Mouse (Mus musculus) CD4-positive, CD25-positive, alpha-beta regulatory T cell, adult 4 months (primary cell): ENCODE measurements around the gene Stc2. TPM values are rescaled to one million over a fixed set of nuclear protein-coding genes. Genes with fewer than 3 reads are reported as not detected.

Source experiments
- ATAC-seq: one replicate; pipeline ENCODE4 v1.8.0; 2017
- polyA plus RNA-seq, 2 experiments: library from polyadenylated mRNA; unstranded; fragments of 100-300 nt; shearing (Covaris generic); gene quantifications; one replicate each; pipeline ENCODE4 v1.2.1; 2017

Gene Stc2
- polyA plus RNA-seq, 2 experiments from 2014 or later = 0.16 to 1.7 TPM

GRCm38 (mm10) chr11:31365981-31366380 lies 3.9 kb downstream of the Stc2 start:
- ATAC-seq = no peak

- no peak for ATAC-seq
Measured at GRCm38 (mm10) chr11:31365280-31365679, 4.6 kb downstream of the Stc2 start.

GRCm38 (mm10) chr11:31362856-31363255 lies 7.0 kb downstream of the Stc2 start:
- ATAC-seq = no peak

- ATAC-seq = no peak
Measured at GRCm38 (mm10) chr11:31362330-31362729, 7.5 kb downstream of the Stc2 start.

- no peak for ATAC-seq
Measured at GRCm38 (mm10) chr11:31361047-31361446, 8.8 kb downstream of the Stc2 start.

- ATAC-seq = no peak
Measured at GRCm38 (mm10) chr11:31359283-31359902, 10.5 kb downstream of the Stc2 start.

GRCm38 (mm10) chr11:31358453-31358852 lies 11.4 kb downstream of the Stc2 start:
- ATAC-seq = no peak

GRCm38 (mm10) chr11:31356866-31357265 lies 13.0 kb downstream of the Stc2 start:
- no peak for ATAC-seq

- ATAC-seq = no peak
Measured at GRCm38 (mm10) chr11:31355737-31356136, 14.1 kb downstream of the Stc2 start.

GRCm38 (mm10) chr11:31354514-31354913 lies 15.4 kb downstream of the Stc2 start:
- ATAC-seq = no peak

Other genes starting within 250 kb of the Stc2 start
- gene Gm17332, start 187.6 kb downstream of the Stc2 start, polyA plus RNA-seq = not detected